Mouse (Mus musculus): Measurements from ENCODE around the gene Sgms2. TPM values are rescaled to one million over a fixed set of nuclear protein-coding genes. Genes with fewer than 3 reads are reported as not detected.

Gene Sgms2
- polyA plus RNA-seq, 1 experiment from 2014 or later, result 15.8 TPM

GRCm38 (mm10) chr3:131372996-131373395 is 118.2 kb downstream of the Sgms2 start:
- H3K4me2 ChIP-seq (replicated peaks), result no peak overlapping the region
- WGBS, result 88% methylated on average over 7 of the region's 7 CpGs

GRCm38 (mm10) chr3:131368678-131369077 is 122.5 kb downstream of the Sgms2 start:
- 0 out of 2 replicates have a peak, but pooled peaks cover 3% of the 10 kb centered on the region for H3K4me1 ChIP-seq (replicated peaks)
- no peak for ATAC-seq
- H3K9me3 ChIP-seq, result no peaks in the 10 kb centered on the region
- no peak overlapping the region for H3K9ac ChIP-seq
- no peak overlapping the region for H3K27ac ChIP-seq
- 89% methylated on average over 8 of the region's 8 CpGs for WGBS
- H3K4me3 ChIP-seq (replicated peaks), result no peak overlapping the region
- no peak overlapping the region for H3K4me2 ChIP-seq (replicated peaks)
- H3K36me3 ChIP-seq, result no peaks in the 10 kb centered on the region
- H3K27me3 ChIP-seq (replicated peaks), result no peaks in the 10 kb centered on the region

More at GRCm38 (mm10) chr3:131372996-131373395, 118.2 kb downstream of the Sgms2 start:
- no peaks in the 10 kb centered on the region for H3K36me3 ChIP-seq
- no peak overlapping the region for H3K27ac ChIP-seq
- H3K9me3 ChIP-seq, result no peaks in the 10 kb centered on the region
- no peaks in the 10 kb centered on the region for H3K4me1 ChIP-seq (replicated peaks)
- no peak for ATAC-seq
- H3K4me3 ChIP-seq (replicated peaks), result no peak overlapping the region
- H3K27me3 ChIP-seq (replicated peaks), result no peaks in the 10 kb centered on the region
- H3K9ac ChIP-seq, result no peak overlapping the region

- Histone ChIP-seq H3K4me2 (replicated peaks) (no peak overlapping the region), H3K9ac (no peak overlapping the region), H3K4me3 (replicated peaks) (no peak overlapping the region), H3K9me3 (no peaks in the 10 kb centered on the region), H3K27ac (no peak overlapping the region), H3K4me1 (replicated peaks) (0 out of 2 replicates have a peak, but pooled peaks cover 8% of the 10 kb centered on the region), H3K27me3 (replicated peaks) (no peaks in the 10 kb centered on the region), H3K36me3 (no peaks in the 10 kb centered on the region)
- WGBS, result 88% methylated on average over 4 of the region's 4 CpGs
- ATAC-seq, result no peak
Observed at GRCm38 (mm10) chr3:131367452-131367851, 123.8 kb downstream of the Sgms2 start.

GRCm38 (mm10) chr3:131364632-131365446 is 126.4 kb downstream of the Sgms2 start:
- peak; percentile 90 for ATAC-seq
- Histone ChIP-seq H3K4me2 (replicated peaks) (peak overlapping the region; percentile 42), H3K36me3 (no peaks in the 10 kb centered on the region), H3K9ac (no peak overlapping the region), H3K27me3 (replicated peaks) (no peaks in the 10 kb centered on the region), H3K4me3 (replicated peaks) (peak overlapping the region; percentile 13), H3K4me1 (replicated peaks) (0 out of 2 replicates have a peak, but pooled peaks cover 13% of the 10 kb centered on the region), H3K9me3 (no peaks in the 10 kb centered on the region), H3K27ac (peak overlapping the region; percentile 65)
- 40% methylated on average over 23 of the region's 23 CpGs for WGBS

DNA sequence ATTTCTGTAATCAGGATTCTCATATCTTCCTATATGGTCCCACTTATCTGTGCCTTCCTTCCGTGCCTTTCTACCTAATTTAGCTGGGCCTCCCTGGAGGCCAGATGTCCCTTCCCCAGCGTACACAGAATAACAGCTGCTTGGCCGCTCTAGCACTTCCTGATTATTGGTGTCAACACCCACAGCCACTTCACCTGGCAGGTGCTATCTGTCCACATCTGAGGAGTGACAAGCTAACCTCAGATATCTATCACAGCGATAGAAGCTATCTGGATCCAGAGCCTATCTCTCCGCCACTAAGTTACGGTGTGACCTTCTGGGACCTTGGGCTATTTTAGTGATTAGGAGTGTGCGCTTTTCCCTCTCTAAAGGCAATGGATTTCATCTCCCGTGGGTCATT is 127.0 kb downstream of the Sgms2 start:
- H3K9me3 ChIP-seq, result no peaks in the 10 kb centered on the region
- H3K4me2 ChIP-seq (replicated peaks), result peak overlapping the region; percentile 42
- peak overlapping the region; percentile 65 for H3K27ac ChIP-seq
- no peak overlapping the region for H3K9ac ChIP-seq
- 60% methylated on average over 8 of the region's 8 CpGs for WGBS
- ATAC-seq, result peak; percentile 82
- H3K4me3 ChIP-seq (replicated peaks), result peak overlapping the region; percentile 13; the same call in 1 of the 2 replicates
- H3K4me1 ChIP-seq (replicated peaks), result 0 out of 2 replicates have a peak, but pooled peaks cover 13% of the 10 kb centered on the region
- no peaks in the 10 kb centered on the region for H3K36me3 ChIP-seq
- H3K27me3 ChIP-seq (replicated peaks), result no peaks in the 10 kb centered on the region

- peak overlapping the region; percentile 34 for H3K27ac ChIP-seq
- 0 out of 2 replicates have a peak, but pooled peaks cover 13% of the 10 kb centered on the region for H3K4me1 ChIP-seq (replicated peaks)
- ATAC-seq, result no peak
- H3K9ac ChIP-seq, result no peak overlapping the region
- H3K9me3 ChIP-seq, result no peaks in the 10 kb centered on the region
- no peak overlapping the region for H3K4me3 ChIP-seq (replicated peaks)
- 72% methylated on average over 14 of the region's 14 CpGs for WGBS
- H3K36me3 ChIP-seq, result no peaks in the 10 kb centered on the region
- H3K27me3 ChIP-seq (replicated peaks), result no peaks in the 10 kb centered on the region
- H3K4me2 ChIP-seq (replicated peaks), result peak overlapping the region; percentile 42; the same call in 1 of the 2 replicates
Observed at GRCm38 (mm10) chr3:131363602-131364001, 127.6 kb downstream of the Sgms2 start.

DNA sequence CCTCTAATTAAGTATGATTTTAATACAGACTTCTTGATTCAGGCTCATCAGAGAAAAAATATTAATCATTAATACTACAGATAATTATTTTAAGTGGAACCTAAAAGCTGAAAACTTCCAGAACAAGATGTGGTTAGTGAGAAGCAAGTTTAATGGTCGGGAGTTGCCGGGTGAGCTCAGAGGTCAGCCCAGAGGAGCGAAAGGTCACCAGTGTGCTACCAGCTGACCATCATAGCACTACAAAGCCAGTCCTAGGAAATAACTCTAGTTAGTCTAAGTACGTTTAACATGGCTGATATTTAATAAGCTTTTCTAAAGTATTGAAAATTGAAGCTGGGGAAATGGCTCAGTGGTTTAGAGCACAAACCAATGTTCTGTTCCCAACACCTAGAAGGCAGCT is 129.3 kb downstream of the Sgms2 start:
- no peak for ATAC-seq
- Histone ChIP-seq H3K4me3 (replicated peaks) (no peak overlapping the region), H3K9ac (no peak overlapping the region), H3K4me2 (replicated peaks) (no peak overlapping the region), H3K27me3 (replicated peaks) (no peaks in the 10 kb centered on the region), H3K4me1 (replicated peaks) (0 out of 2 replicates have a peak, but pooled peaks cover 13% of the 10 kb centered on the region), H3K9me3 (no peaks in the 10 kb centered on the region), H3K27ac (no peak overlapping the region), H3K36me3 (no peaks in the 10 kb centered on the region)
- WGBS, result 79% methylated on average over 4 of the region's 4 CpGs

DNA sequence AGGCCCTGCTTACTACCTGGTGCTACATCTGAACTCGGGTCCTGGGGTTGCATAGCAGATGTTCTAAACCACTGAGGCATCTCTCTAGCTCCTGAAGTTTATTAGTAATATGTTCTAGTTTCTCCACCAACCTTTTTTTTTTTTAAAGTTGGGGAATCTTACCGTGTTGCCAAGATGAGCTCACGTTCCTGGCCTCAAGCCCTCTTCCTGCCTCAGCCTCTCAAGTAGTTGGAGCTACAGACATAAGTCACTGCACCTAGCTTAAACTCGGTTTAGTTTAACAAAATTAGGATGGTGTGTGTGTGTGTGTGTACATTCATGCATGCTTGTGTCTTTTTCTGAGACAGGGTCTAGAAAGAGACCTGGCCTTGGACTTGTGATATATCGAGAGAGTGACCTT is 132.2 kb downstream of the Sgms2 start:
- Histone ChIP-seq H3K4me1 (replicated peaks) (0 out of 2 replicates have a peak, but pooled peaks cover 13% of the 10 kb centered on the region), H3K27ac (no peak overlapping the region), H3K36me3 (no peaks in the 10 kb centered on the region), H3K4me2 (replicated peaks) (no peak overlapping the region), H3K9ac (no peak overlapping the region), H3K27me3 (replicated peaks) (no peaks in the 10 kb centered on the region), H3K4me3 (replicated peaks) (no peak overlapping the region), H3K9me3 (no peaks in the 10 kb centered on the region)
- no peak for ATAC-seq
- 77% methylated on average over 5 of the region's 5 CpGs for WGBS

DNA sequence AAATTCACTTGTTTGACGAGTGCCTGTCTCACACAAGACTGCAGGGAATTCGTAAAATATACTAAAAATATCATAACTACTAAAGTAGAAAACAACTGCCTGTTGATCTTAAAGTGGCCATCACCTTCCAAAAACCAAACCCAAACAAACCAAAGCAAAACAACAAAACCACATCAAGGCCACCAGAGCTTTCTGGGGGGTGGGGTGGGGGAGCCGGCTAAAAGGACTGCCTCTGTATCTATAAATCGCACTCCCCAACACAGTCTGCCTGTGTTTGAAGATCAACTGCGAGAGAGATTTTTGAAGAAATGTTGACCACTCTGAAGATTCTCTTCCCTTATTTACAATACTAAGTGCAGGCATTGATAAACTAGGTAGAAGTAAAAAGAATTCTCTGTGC is 133.0 kb downstream of the Sgms2 start:
- Histone ChIP-seq H3K27me3 (replicated peaks) (no peaks in the 10 kb centered on the region), H3K4me3 (replicated peaks) (no peak overlapping the region), H3K36me3 (no peaks in the 10 kb centered on the region), H3K9me3 (no peaks in the 10 kb centered on the region), H3K9ac (no peak overlapping the region), H3K4me2 (replicated peaks) (no peak overlapping the region), H3K27ac (no peak overlapping the region), H3K4me1 (replicated peaks) (0 out of 2 replicates have a peak, but pooled peaks cover 8% of the 10 kb centered on the region)
- ATAC-seq, result no peak
- 66% methylated on average over 5 of the region's 5 CpGs for WGBS

- 79% methylated on average over 3 of the region's 3 CpGs for WGBS
- Histone ChIP-seq H3K9ac (no peak overlapping the region), H3K9me3 (no peaks in the 10 kb centered on the region), H3K36me3 (no peaks in the 10 kb centered on the region), H3K27ac (no peak overlapping the region), H3K27me3 (replicated peaks) (no peaks in the 10 kb centered on the region), H3K4me1 (replicated peaks) (0 out of 2 replicates have a peak, but pooled peaks cover 8% of the 10 kb centered on the region), H3K4me2 (replicated peaks) (no peak overlapping the region), H3K4me3 (replicated peaks) (no peak overlapping the region)
- ATAC-seq, result no peak
Observed at GRCm38 (mm10) chr3:131357643-131358042, 133.6 kb downstream of the Sgms2 start.

DNA sequence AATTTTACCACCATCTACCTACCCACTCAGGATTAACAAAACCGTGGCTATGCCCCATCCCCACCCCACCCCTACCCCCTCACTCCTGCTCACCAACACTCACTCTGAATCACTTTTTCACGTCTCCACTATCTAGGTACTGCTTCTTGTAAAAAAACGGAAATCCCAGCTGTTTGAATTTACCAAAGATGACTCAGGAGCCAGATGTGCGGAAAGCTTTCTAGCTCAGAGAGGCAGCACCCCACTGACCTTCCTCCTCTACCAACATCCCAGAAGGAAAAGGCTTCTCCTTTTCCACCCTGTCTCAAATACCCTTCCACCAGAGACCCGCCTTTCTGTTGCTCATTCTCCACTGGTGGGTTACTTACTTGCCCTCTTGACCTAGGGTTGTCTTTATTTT is 135.2 kb downstream of the Sgms2 start:
- H3K4me2 ChIP-seq (replicated peaks), result no peak overlapping the region
- 0 out of 2 replicates have a peak, but pooled peaks cover 8% of the 10 kb centered on the region for H3K4me1 ChIP-seq (replicated peaks)
- H3K9me3 ChIP-seq, result no peaks in the 10 kb centered on the region
- H3K36me3 ChIP-seq, result no peaks in the 10 kb centered on the region
- 62% methylated on average over 5 of the region's 5 CpGs for WGBS
- H3K4me3 ChIP-seq (replicated peaks), result no peak overlapping the region
- H3K9ac ChIP-seq, result no peak overlapping the region
- ATAC-seq, result no peak
- H3K27me3 ChIP-seq (replicated peaks), result no peaks in the 10 kb centered on the region
- no peak overlapping the region for H3K27ac ChIP-seq

- no peaks in the 10 kb centered on the region for H3K27me3 ChIP-seq (replicated peaks)
- H3K9ac ChIP-seq, result no peak overlapping the region
- ATAC-seq, result no peak
- H3K36me3 ChIP-seq, result no peaks in the 10 kb centered on the region
- H3K9me3 ChIP-seq, result no peaks in the 10 kb centered on the region
- H3K4me2 ChIP-seq (replicated peaks), result no peak overlapping the region
- no peak overlapping the region for H3K27ac ChIP-seq
- no peaks in the 10 kb centered on the region for H3K4me1 ChIP-seq (replicated peaks)
- 83% methylated on average over 7 of the region's 7 CpGs for WGBS
- H3K4me3 ChIP-seq (replicated peaks), result no peak overlapping the region
Observed at GRCm38 (mm10) chr3:131350539-131350938, 140.7 kb downstream of the Sgms2 start.

Measured in intestine, embryonic 15.5 days (tissue).